Mouse (Mus musculus): ENCODE measurements around the gene Plin1. TPM values are rescaled to one million over a fixed set of nuclear protein-coding genes. Genes with fewer than 3 reads are reported as not detected.

The Plin1 gene
- 0.21 TPM for polyA plus RNA-seq (2017; shearing (Covaris generic))

GRCm38 (mm10) chr7:79732622-79733021 is at the start of gene Plin1:
Gene Plin1, minus strand, starts transcription at chr7:79732903.

GRCm38 (mm10) chr7:79742659-79743536 is 10.2 kb upstream of the Plin1 start, which contains the start of the genes Pex11a and Wdr93:
Gene Pex11a, minus strand, starts transcription at chr7:79743131.
Gene Wdr93, plus strand, starts transcription at chr7:79743163.

GRCm38 (mm10) chr7:79715187-79715981 is 17.3 kb downstream of the Plin1 start, which contains the start of gene Kif7:
Gene Kif7, minus strand, starts transcription at chr7:79715720.

Other genes starting within 250 kb of the Plin1 start
- not detected for gene Rhcg, start 115.2 kb downstream of the Plin1 start, polyA plus RNA-seq (2017; shearing (Covaris generic))
- 0.71 TPM for gene Ticrr, start 72.7 kb downstream of the Plin1 start, polyA plus RNA-seq (2017; shearing (Covaris generic))
- gene Kif7, start 17.2 kb downstream of the Plin1 start, polyA plus RNA-seq (2017; shearing (Covaris generic)), result 0.92 TPM
- 0.42 TPM for gene Pex11a, start 10.2 kb upstream of the Plin1 start, polyA plus RNA-seq (2017; shearing (Covaris generic))
- not detected for gene Wdr93, start 10.3 kb upstream of the Plin1 start, polyA plus RNA-seq (2017; shearing (Covaris generic))
- not detected for gene Mesp1, start 60.9 kb upstream of the Plin1 start, polyA plus RNA-seq (2017; shearing (Covaris generic))
- gene Mesp2, start 77.8 kb upstream of the Plin1 start, polyA plus RNA-seq (2017; shearing (Covaris generic)), result not detected
- not detected for gene Anpep, start 128.2 kb upstream of the Plin1 start, polyA plus RNA-seq (2017; shearing (Covaris generic))
- gene Ap3s2, start 187.7 kb upstream of the Plin1 start, polyA plus RNA-seq (2017; shearing (Covaris generic)), result 16.9 TPM
- not detected for gene Arpin, start 202.5 kb upstream of the Plin1 start, polyA plus RNA-seq (2017; shearing (Covaris generic))